Mouse (Mus musculus) gastrocnemius, postnatal 14 days (tissue): ENCODE results near the gene Sbk1. TPM values are rescaled to one million over a fixed set of nuclear protein-coding genes. Genes with fewer than 3 reads are reported as not detected.

Experiments
- DNase-seq: peaks from one replicate; pipeline ENCODE4 v3.0.0; 2021; ENCODE audit warnings: mixed read lengths
- intact Hi-C: fragments of 180-260 bp; cut with DNase I; formaldehyde crosslinking; loops from one replicate; pipeline ENCODE4 v1.15.1; 2025; ENCODE audit warnings: low total_unique reads
- long read RNA-seq, 2 experiments: library from polyadenylated mRNA; stranded (forward); transcript quantifications; one replicate each; pipeline ENCODE4 v2.0.0; 2021
- total RNA-seq, 2 experiments: library from RNA; stranded (reverse); gene quantifications; 2 replicates each; pipeline ENCODE4 v1.2.3; 2021

Sbk1 gene
- 10 to 100 TPM; 22.4 to 35.2 TPM for total RNA-seq
- long read RNA-seq, experiment 1, full-length matches to known transcripts = 7 of 50 reads
- long read RNA-seq, experiment 1, partial matches to known transcripts = 1 of 50 reads
- long read RNA-seq, experiment 1, other reads (novel, unspliced or antisense) = 42 of 50 reads
- long read RNA-seq, experiment 2, full-length matches to known transcripts = 16 of 111 reads
- long read RNA-seq, experiment 2, partial matches to known transcripts = 79 of 111 reads
- long read RNA-seq, experiment 2, other reads (novel, unspliced or antisense) = 16 of 111 reads

DNA sequence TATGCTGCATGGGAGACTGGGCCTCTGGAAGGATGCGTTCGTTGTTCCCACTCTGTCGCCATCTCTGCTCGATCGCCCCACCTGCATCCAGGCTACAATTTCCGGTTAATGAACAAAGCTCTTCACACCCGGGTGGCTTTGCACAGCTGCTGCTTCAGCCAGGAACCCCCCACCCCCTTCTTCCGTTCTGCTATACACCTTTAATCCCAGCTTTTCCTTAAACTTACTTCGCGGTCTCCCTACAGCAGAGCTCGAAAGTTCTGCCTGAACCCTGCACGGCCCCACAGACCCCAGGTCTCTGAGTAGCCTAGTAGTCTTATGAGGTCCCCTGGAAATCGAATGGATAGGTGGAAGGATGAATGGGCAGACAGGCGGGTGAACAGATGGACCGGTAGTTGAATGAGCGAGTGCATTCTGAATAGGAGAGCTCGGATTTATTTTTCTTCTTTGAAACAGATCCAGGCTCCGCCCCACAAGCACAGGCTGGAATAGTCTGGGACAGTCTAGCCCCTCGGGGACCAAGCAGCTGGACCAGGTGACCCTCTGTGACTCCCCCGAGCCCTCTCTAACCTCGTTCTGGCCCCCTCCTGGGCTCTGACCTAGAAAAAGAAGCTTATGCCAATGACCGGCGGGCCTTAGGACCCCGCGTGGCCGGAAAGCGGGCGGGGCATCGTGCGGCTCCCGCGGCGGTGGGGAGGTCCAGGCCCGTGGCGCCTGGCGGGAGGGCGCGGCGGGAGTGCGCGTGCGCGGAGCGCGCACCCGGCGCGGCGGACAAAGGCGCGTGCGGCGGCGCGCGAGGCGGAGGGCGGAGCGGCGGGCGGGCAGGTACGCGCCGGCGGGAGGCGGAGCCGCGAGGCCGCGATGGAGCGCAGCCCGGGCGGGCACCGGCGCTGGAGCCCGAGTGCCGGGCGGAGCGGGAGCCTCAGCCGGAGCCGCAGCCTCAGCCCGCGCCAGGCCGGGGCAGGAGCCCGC is at the start of gene Sbk1:
TSS of gene Sbk1 (plus strand) at position 908 of the 972 bp plus-strand sequence.
- peak; percentile 91 for DNase-seq
- intact Hi-C loops = no loop called here

DNA sequence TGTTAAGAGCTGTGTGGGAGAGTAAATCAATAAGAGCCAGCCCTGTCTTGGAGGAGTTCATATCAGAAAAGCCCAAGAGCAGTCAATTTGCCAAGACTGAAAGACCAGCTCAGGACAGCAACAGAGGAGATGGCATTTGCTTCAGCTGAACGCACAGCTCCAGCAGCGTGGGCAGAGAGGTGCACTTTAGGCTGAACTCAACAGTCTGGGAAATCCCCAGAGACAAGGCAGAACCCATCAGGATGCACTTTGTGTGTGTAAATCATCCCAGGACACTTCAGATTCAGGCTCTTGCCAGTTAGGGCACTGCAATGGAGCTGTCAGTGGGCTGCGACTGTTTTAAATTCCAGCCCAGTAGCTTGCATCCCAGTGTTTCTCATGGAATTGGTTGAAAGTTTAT is 49.7 kb upstream of the Sbk1 start:
- no peak for DNase-seq
- intact Hi-C loops = no loop called here

DNA sequence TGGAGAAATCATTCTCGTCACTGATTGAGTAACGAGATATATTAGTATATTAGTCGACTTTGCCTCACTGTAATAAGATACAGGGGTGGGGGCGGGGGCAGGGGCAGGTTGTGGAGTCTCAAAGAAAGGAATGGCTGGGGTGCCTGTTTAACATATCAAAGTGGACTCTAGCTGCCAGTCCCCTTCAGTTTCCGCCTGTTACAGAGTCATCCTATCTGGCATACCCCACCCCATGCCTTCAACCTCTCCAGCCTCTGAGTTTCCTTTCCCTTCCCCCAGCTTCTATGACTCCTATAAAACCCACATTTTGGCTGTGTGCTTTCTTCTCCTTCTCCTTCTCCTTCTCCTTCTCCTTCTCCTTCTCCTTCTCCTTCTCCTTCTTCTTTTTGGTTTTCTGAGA is 46.3 kb upstream of the Sbk1 start:
- DNase-seq = no peak
- intact Hi-C loops = no loop called here

DNA sequence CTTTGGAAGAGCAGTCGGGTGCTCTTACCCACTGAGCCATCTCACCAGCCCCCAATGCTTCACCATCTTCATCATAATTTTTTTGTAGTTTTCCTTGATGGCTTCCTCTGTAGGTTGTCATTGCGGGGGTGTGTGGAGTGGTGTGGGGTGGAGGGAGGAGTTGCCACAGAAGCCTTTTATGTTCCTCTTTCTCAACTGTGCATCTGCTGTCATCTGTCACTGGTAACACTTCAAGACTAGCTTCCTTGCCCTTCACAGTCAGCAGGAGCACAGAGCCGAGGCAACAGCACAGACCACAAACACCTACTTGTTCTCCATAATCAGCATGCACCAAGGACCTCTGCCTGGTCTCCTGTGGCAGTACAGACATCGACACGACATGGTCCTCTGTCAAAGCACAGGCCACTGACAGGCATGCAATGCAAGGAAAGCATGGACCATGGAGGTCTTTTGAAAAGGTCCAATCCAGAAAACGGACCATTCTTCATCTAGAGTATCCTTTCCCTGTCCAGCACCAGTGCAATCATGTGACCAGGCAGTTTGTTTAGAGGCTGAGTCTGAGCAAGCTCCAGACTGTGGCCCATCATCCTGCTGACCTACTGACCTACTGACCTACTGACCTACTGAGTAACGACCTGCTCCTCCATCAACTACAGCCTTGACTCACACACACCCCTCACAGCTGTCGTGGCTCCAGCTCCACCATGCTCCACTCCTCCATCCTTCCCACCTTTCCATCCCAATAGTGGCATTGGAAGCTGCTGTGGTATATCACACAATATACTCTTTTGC is 41.9 kb upstream of the Sbk1 start:
- DNase-seq = no peak
- intact Hi-C loops = no loop called here

DNA sequence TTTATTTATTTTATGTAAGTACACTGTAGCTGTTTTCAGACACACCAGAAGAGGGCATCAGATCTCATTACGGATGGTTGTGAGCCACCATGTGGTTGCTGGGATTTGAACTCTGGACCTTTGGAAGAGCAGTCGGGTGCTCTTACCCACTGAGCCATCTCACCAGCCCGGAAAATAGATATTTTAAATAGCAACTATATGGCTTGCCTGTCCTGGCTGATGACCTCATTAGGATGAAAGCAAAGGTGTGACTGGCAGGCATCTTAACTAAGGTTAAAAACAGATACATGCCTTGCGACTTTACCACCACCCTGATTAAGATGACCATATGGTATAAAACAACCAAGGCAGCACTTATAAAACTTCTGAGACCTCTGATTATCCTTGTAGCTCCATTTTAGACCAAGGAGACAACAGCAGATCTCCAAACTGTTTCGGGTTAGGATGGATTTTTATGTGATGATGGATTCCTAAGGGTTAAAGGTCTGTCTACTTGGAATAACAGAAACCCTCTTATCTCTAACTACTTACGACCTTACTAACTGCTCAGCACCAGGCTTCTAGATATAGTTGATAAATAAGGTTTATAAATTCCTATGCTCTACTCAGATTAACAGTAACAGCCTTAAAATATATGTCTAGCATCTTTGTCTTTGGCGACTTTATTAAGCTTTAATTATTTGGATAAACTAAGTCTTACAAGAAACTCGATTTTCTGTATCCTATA is 39.9 kb upstream of the Sbk1 start:
- no peak for DNase-seq
- intact Hi-C loops = no loop called here

DNA sequence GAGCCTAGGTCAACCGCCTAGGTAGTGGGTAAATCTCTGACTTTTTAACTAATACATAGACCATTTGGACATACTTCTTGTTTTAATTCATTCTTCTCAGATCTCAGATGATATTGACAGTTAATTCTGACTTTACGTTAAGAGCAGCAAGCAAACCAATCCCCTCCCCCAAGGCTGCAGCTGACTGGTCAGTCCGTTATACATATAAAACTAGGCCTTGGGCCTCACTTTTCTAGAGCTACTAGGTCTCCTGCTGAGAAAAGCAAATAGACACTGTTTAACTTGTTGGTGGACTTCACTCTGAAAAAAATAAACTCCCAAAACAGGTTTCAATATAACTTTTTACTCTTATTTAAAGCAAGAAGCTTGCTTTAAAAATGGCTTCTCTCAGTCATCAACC is 37.8 kb upstream of the Sbk1 start:
- intact Hi-C loops = no loop called here
- DNase-seq = no peak

DNA sequence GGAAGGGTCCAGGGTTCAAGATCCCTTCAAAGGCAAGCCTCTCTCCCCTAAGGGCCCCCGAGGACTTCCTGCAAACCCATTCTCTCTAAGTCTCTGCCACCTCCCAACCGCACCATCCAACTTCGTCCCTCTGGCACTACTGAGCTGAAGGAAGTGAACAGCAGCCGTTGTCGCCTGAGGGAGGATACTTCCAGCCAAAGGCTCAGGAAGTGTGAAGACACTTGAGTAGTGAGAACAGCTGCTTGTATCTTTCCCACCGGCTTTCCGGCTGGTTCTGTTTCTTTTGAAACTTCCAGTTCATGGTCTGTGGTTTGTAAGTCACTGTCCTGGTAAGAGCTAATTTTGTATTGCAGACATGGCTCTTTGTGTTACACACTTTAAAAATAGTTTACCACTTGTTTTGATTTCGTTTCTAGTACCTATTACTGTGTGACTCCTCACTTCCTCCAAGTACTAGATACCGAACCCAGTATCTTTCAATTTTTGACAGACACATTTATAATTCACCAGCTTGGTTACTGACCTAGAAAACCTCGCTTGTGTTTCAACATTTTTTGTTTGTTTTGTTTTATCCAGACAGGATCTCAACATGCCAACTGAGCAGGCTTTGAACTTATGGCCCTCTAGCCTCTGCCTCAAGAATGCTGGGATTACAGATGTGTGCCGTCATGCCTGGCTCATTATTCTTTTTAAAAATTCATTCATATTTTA is 36.2 kb upstream of the Sbk1 start:
- DNase-seq = no peak
- intact Hi-C loops = no loop called here

DNA sequence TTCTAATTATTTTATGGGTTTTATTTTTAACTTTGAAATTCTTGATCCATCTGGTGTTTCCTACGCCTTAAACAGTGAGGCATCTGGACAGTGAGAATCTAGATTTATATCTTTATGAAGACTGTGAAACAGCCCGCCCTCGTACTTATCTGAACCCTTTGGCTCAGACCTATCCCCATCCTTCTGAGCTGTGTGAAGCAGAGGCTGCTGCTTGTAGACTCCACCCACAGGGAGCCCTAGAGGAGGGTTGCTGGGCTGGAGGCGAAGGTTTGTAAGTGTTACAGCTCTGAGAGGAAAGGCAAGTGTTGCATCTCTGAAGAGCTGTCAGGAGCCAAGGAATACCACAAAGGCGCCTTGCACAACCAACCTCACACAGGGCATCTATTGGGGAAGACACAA is 35.6 kb upstream of the Sbk1 start:
- DNase-seq = no peak
- intact Hi-C loops = no loop called here

DNA sequence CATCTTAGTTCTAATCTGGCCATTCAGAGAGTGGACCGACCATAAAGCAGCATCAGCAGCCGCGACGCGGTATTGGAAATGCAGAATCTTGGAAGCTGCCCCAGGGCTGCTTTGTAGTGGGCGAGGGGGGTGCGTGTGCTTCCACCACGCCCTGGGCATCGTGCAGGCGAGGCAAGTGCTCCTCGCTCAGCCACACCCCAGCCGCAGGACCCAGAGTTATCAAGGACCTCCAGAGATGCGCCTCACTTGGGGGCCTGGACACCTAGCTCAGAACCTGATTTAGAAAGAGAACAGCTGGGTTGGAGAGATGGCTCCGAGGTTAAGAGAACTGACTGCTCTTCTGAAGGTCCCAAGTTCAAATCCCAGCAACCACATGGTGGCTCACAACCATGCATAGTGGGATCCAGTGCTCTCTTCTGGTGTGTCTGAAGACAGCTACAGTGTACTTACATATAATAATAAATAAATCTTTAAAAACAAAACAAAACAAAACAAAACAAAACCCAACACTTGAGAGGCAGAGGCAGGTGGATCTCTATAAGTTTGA is 31.5 kb upstream of the Sbk1 start:
- DNase-seq = no peak
- intact Hi-C loops = no loop called here

DNA sequence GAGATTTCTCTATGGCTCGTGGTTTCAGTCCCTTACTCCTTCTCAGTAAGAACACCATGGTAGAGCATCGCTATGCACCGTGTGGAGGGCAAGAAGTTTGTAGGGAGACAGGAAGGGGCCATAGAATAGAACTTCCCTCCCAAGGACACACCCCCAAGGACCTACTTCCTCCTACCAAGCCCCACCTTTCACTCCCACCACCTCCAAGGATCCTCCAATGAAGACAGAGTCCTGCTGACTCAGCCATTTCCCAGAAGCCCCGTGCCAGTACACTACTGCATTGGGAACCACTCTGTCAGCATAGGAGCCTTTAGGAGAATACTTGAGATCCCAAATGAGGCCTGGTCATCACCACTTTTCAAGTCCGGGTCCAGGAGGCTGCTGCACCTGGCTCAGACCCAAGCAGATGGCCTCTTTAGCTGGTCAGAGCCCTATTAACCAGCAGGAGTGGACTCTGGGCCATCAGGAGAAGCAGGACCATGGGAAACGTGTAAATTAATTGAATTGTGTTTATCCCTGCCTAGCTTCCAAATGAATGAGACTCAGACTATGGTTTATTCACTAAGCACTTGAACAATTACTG is 28.2 kb upstream of the Sbk1 start:
- DNase-seq = no peak

DNA sequence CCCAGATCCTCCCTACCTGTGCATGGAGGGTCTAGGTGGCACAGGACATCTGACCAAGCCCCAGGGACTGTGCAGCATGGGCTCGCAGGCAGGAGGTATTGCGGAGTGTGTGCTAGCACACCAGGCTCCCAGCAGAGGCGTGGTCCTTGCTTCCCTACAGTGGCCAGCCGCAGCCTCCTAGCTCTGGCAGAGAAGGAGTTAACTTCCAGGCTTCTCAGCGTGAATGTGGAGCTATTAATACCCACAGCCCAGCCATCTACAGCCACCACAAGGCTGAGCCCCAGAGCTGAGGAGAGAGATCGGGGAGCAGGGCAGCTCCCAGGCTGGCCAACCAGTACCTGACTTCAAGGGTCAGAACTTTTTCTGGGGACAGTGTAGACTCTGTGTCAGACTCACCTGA is 24.3 kb upstream of the Sbk1 start:
- intact Hi-C loops = no loop called here
- peak; percentile 32 for DNase-seq

More for the DNA sequence above, 28.2 kb upstream of the Sbk1 start:
- intact Hi-C loops = no loop called here

DNA sequence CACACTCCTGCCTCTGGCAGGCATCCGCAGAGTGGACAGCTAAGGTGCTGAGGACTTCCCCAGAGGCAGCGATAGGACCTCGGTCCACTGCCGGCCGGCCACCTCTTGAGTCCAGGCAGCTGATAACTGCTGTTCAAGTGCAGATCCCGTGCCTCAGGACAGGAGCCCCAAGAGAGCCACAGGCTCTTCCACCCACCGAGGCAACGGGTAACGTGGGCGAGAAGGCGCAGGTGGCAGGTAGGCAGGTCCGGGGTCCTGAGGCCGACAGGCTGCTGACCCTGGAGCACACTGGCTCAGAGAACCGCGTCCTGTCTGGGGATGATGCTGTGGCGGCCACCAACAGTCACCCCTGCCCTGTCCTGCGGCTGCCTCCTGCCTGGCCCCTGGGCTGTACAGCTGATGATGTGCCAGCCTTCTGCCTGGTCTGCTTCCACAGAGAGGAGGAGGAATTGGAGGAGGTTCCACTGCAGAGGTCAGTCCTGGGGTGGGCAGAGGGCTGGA is 23.7 kb upstream of the Sbk1 start:
- no peak for DNase-seq
- intact Hi-C loops = no loop called here

DNA sequence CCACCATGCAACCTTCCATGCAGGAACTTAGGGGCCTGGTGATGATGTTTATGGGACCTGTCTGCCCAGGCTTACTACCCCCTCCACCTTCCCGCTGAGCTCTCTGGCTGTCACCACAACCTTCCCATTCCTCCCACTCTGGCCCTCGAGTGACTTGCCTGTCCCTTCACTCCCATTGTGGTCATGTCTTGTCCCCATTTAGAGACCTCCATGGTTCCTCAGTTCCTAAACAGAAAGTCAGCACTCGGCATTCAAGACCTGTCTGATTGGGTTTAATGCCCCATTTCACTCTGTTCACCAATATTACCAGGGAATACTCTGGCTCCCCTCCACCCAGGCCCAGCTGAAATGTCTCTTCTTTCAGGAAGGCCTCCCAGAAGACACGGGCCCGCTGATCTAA is 23.3 kb upstream of the Sbk1 start:
- DNase-seq = no peak
- intact Hi-C loops = no loop called here

DNA sequence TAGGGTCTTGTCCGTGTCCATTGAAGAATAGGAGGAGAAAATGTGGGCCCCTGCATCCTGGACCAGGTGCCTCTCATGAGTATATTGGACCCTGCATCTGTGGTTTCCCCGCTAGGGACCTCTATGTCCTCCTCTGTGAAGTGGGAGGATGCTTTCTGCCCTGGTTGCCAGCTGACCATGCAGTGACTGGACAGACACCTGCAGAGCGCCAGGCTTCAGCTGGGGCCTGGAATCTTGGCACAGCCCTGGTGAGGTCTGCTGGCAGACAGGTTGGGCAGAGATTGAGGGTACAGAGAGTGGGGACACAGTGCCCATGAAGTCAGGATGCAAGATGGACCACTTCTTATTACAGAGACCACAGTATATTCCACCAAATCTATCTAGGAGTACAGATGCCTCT is 22.4 kb upstream of the Sbk1 start:
- DNase-seq = no peak
- intact Hi-C loops = no loop called here

DNA sequence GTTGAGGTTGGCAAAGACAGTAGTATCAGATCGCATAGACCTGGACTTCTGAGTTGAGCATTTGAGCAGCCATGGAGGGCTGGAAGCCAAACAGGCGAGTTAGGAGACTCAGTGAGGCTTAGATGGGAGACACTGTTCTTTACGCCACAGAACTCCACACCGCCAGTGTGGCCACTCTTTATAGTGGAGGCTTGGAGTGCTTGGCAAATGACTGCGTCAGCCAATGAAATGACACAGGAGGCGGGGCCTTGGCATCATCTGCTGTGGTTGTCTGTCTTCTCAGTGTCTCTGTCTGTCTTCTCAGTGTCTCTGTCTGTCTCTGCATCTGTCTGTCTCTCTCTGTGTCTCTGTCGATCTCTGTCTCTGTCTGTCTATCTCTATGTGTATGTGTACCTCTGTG is 21.9 kb upstream of the Sbk1 start:
- intact Hi-C loops = no loop called here
- DNase-seq = peak; percentile 65

DNA sequence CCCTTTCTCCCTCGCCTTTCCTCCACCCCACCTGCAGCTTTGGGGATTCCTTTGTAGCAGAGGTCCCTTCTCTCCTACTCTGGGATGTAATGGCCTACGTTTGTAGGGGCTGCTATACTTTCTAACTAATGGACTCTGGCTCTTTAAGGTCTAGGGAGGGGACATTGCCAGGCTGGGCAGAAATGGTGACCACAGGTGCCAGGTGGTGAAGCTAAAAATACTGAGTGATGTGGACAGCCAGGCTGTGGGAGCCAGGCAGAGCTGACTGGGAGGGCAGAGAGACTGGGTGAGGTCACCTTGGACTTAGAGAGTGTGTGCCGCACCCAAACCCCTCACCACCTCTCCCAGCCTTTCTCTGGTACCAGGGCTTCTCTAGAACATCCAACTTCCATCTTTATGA is 20.7 kb upstream of the Sbk1 start:
- intact Hi-C loops = no loop called here
- peak; percentile 64 for DNase-seq

DNA sequence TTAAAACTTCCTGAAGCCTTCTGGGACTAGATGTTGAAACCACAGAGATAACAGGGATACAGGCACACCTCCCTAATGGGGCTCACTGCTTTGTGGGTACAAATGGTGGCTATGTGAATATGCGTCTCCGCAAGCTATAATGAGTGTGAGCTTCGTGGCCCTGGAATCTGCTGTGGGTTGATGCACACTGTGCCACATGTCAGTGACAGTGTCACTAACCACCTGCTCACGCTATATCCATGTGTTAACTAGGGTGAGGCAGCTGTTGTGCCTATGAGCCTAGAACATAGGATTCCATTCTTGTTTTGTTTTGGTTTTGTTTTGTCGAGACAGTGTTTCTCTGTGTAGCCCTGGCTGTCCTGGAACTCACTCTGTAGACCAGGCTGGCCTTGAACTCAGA is 20.2 kb upstream of the Sbk1 start:
- no peak for DNase-seq
- intact Hi-C loops = no loop called here
